In genomic region chr2:61711108-61712040, GRCm38 (mm10) we compare ENCODE assay signal across 8 mouse cellular contexts. TPM values are rescaled to one million over a fixed set of nuclear protein-coding genes. Genes with fewer than 3 reads are reported as not detected.
A peak's percentile ranks its signal among the peaks of the same experiment; 100 is the strongest.
DNase-seq lines count a peak whose midpoint lies in the region; ATAC-seq and TF ChIP-seq lines count a peak whose summit lies in the region.

Psmd14 (plus strand) TSS chr2:61711694.

- ATAC-seq in embryonic facial prominence, embryonic 14.5 days (ENCODE audit: low read depth) = peak; percentile 96
- ATAC-seq in limb, embryonic 14.5 days (ENCODE audit: low FRiP score, low read depth) = peak; percentile 96
- peak; percentile 96 for ATAC-seq in midbrain, postnatal 0 days (ENCODE audit: low FRiP score)

- peak within 1 kb of the TSS; percentile 84 for H3K4me3 ChIP-seq in embryonic facial prominence, embryonic 14.5 days (ENCODE audit: low read depth, low read length)
- H3K4me3 ChIP-seq in limb, embryonic 14.5 days (replicated peaks; ENCODE audit: low read length) = peak within 1 kb of the TSS; percentile 90
- peak within 1 kb of the TSS; percentile 53 for H3K4me3 ChIP-seq in midbrain, postnatal 0 days (ENCODE audit: low read depth, low read length)

- H3K9me3 ChIP-seq in embryonic facial prominence, embryonic 14.5 days (ENCODE audit: control insufficient read depth, low read length) = no peaks in the 10 kb centered on the region
- H3K9me3 ChIP-seq in limb, embryonic 14.5 days (ENCODE audit: control insufficient read depth, low read length) = no peaks in the 10 kb centered on the region
- no peaks in the 10 kb centered on the region for H3K9me3 ChIP-seq in midbrain, postnatal 0 days (ENCODE audit: low read length)

- DNase-seq in 3T3-L1 (ENCODE audit: low read depth, low spot score) = peak; percentile 95
- DNase-seq in adrenal gland, postnatal 4 days (ENCODE audit: low spot score in 2 of 2) = peak; percentile 72 to 77
- DNase-seq in embryonic facial prominence, embryonic 14.5 days (ENCODE audit: low spot score) = peak; percentile 96
- peak; percentile 92 for DNase-seq in heart, adult 8-10 months (ENCODE audit: low spot score)
- peak; percentile 91 for DNase-seq in kidney, adult 9 months
- peak; percentile 92 for DNase-seq in limb, embryonic 14.5 days (ENCODE audit: low spot score)
- DNase-seq in midbrain, postnatal 0 days (ENCODE audit: low spot score) = peak; percentile 94
- DNase-seq in spleen, postnatal 14 days (ENCODE audit: low spot score in 2 of 2) = peak; percentile 68 to 79

- peak; percentile 25; the same call in 1 of the 2 replicates for TF ChIP-seq POLR2A in limb, embryonic 14.5 days (IDR thresholded peaks at IDR 0.05; ENCODE audit: borderline replicate concordance, extremely low read depth, insufficient read depth, insufficient read length)

- no peaks in the 10 kb centered on the region for H3K36me3 ChIP-seq in embryonic facial prominence, embryonic 14.5 days (ENCODE audit: control insufficient read depth, insufficient read depth, low read length)
- peaks cover 5% of the 10 kb centered on the region; the same call in 1 of the 2 replicates for H3K36me3 ChIP-seq in limb, embryonic 14.5 days (ENCODE audit: control insufficient read depth, insufficient read depth, low read length)
- no peaks in the 10 kb centered on the region for H3K36me3 ChIP-seq in midbrain, postnatal 0 days (ENCODE audit: insufficient read depth, low read length)

- peak within 1 kb of the TSS; percentile 79 for H3K27ac ChIP-seq in embryonic facial prominence, embryonic 14.5 days (replicated peaks; ENCODE audit: low read depth, low read length)
- H3K27ac ChIP-seq in limb, embryonic 14.5 days (replicated peaks; ENCODE audit: low read depth, low read length) = peak within 1 kb of the TSS; percentile 81
- H3K27ac ChIP-seq in midbrain, postnatal 0 days (ENCODE audit: low read depth, low read length) = peak within 1 kb of the TSS; percentile 77

- TF ChIP-seq CTCF in midbrain, postnatal 0 days (IDR thresholded peaks at IDR 0.05) = no peak

- H3K9ac ChIP-seq in embryonic facial prominence, embryonic 14.5 days (ENCODE audit: low read depth, low read length) = peak within 1 kb of the TSS; percentile 94
- peak within 1 kb of the TSS; percentile 83 for H3K9ac ChIP-seq in limb, embryonic 14.5 days (ENCODE audit: low read depth, low read length, severe bottlenecking)
- H3K9ac ChIP-seq in midbrain, postnatal 0 days (replicated peaks; ENCODE audit: low read length, poor library complexity, severe bottlenecking) = peak within 1 kb of the TSS; percentile 66

- H3K4me2 ChIP-seq in embryonic facial prominence, embryonic 14.5 days (ENCODE audit: low read depth, low read length) = peak within 1 kb of the TSS; percentile 67
- peak within 1 kb of the TSS; percentile 59 for H3K4me2 ChIP-seq in limb, embryonic 14.5 days (replicated peaks; ENCODE audit: low read depth, low read length, severe bottlenecking)
- H3K4me2 ChIP-seq in midbrain, postnatal 0 days (ENCODE audit: low read depth, low read length, poor library complexity, severe bottlenecking) = peak within 1 kb of the TSS; percentile 77

- WGBS in embryonic facial prominence, embryonic 14.5 days = 5% methylated on average over 37 of the region's 52 CpGs
- WGBS in limb, embryonic 14.5 days = 7% methylated on average over 48 of the region's 52 CpGs
- WGBS in midbrain, postnatal 0 days = 6% methylated on average over 41 of the region's 52 CpGs

- no peaks in the 10 kb centered on the region for H3K27me3 ChIP-seq in embryonic facial prominence, embryonic 14.5 days (replicated peaks; ENCODE audit: control insufficient read depth, insufficient read depth, low read length)
- no peaks in the 10 kb centered on the region for H3K27me3 ChIP-seq in limb, embryonic 14.5 days (ENCODE audit: control insufficient read depth, insufficient read depth, low read length)
- no peaks in the 10 kb centered on the region for H3K27me3 ChIP-seq in midbrain, postnatal 0 days (ENCODE audit: insufficient read depth, low read length)

- H3K4me1 ChIP-seq in embryonic facial prominence, embryonic 14.5 days (ENCODE audit: control insufficient read depth, insufficient read depth, low read length) = peaks cover 4% of the 10 kb centered on the region; the same call in 1 of the 2 replicates
- H3K4me1 ChIP-seq in limb, embryonic 14.5 days (ENCODE audit: control insufficient read depth, insufficient read depth, low read length) = peaks cover 5% of the 10 kb centered on the region; the same call in 1 of the 2 replicates
- peaks cover 2% of the 10 kb centered on the region for H3K4me1 ChIP-seq in midbrain, postnatal 0 days (ENCODE audit: insufficient read depth, low read length)

RNA-seq across cellular contexts. Expression of gene Psmd14, which starts in this region (rescaled TPM):
- total RNA-seq in adrenal gland, postnatal 4 days (2021) = 100 to 1,000 TPM in 1 of 2 experiments, 10 to 100 TPM in 1; 99.1 to 101 TPM
- polyA plus RNA-seq in embryonic facial prominence, embryonic 14.5 days (2014; fragmentation: Nextera tagmentation; extraction: Ambion mirVana) = 167 and 175 TPM in 2 replicates
- total RNA-seq in heart, adult 8-10 months (2022) = 10 to 100 TPM; 51.7 to 61.2 (median 55.4) TPM
- polyA plus RNA-seq in limb, embryonic 14.5 days (2012; rRNA removed) = 66.2 and 79.3 TPM in 2 replicates
- polyA plus RNA-seq in limb, embryonic 14.5 days (2014; fragmentation: Nextera tagmentation; extraction: Ambion mirVana) = 173 and 175 TPM in 2 replicates
- total RNA-seq in midbrain, postnatal 0 days (2014; rRNA removed) = 87.4 and 119 TPM in 2 replicates
- polyA plus RNA-seq in midbrain, postnatal 0 days (2015; fragmentation: Nextera tagmentation; extraction: Ambion mirVana) = 184 and 197 TPM in 2 replicates

Comparison
In these comparisons a context has a peak if more than half of its experiments do, and no peak if none do; other contexts are left out.
1. Peak in every context shown above with its lines: DNase-seq, ATAC-seq, H3K4me3 ChIP-seq and H3K27ac ChIP-seq.